Mouse (Mus musculus) kidney, postnatal 14 days (tissue): ENCODE data around the gene Adgre5.

Experiments used
- DNase-seq: peaks from one replicate; pipeline ENCODE4 v3.0.0; 2022; ENCODE audit warnings: mixed read lengths

Gene Adgre5

DNA sequence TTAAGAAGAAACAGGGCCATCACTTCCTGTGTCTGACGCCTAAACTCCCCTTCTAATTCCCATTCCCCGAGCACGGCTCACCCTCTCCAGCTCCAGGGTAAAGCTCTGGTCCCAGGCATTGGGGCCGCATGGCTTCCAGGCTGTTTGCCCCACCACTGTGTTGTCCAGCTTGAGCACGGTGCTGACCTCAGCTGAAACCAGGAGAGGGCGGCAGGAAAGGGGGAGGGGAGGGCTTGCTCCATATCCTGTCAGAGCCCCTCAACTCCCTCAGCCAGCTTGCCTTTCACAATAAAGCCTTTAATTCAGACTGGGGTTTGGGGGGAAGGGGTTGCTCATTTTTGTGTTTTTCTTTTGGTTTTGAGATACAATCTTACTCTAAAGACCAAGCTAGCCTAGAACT lies 60.0 kb downstream of the Adgre5 start:
- peak; percentile 51 for DNase-seq

DNA sequence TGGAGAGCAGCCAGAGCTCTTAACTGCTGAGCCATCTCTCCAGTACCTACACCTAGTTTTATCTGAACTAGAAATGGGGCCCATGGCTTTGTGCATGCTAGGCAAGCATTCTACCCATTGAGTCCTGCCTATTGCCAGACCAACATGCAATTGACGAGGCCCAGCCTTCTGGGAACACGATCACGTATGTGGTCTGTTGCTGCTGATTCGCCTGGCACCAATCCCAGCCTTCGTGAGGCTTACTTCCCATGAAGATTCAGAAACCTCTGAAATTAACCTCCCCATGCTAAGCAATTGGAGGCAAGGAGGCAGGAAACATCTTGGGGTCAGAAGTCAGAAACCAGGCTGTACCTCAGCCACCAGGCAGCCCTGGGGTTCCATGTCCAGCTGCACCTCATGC lies 60.5 kb downstream of the Adgre5 start:
- DNase-seq = no peak

DNA sequence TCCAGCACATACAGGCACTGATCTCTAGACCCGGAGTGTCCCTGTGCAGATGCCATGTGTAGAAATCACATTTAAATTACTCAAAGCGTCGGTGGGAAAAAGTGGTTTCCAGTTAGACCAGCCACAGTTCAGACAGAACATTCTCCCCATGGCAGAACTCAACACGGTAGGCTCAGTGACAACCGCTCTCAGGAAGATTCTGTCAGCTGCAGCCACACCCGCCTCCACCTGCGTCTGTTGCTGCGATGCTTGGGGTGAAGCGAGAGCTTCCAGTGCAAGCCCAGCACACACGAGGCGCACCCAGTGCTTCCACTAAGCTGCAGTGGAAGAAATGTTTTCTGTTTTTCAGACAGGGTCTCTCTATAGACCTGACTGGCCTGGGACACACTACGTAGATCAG lies 61.3 kb downstream of the Adgre5 start:
- DNase-seq = no peak

DNA sequence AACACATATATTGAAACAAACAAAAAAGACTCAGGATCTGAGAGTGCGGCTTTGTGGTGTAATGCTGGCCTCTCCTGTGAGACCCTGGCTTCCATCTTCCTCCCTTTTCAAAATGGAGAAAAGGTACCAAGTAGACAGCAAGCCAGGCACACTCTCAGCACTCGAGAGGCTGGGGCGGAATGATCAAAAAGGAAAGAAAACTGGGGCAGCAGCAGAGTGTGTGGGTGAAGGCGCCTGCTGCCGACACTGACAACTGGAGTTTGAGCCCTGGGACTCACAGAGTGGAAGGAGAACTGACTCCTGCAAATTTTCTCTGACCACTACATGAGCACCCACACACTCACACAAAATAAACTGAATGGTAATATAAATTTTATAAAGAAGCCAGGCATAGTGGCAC lies 66.6 kb downstream of the Adgre5 start:
- no peak for DNase-seq
